Mouse (Mus musculus) brown adipose tissue, adult 24 weeks (tissue): ENCODE measurements around the gene Rbm47. TPM values are rescaled to one million over a fixed set of nuclear protein-coding genes. Genes with fewer than 3 reads are reported as not detected.

Experiments used
- H3K27ac ChIP-seq: fragments of 200-500 bp; replicated peaks from 2 replicates; pipeline ENCODE4 v1.5.1; 2012; ENCODE audit warnings: low read depth, mild to moderate bottlenecking, low read length
- H3K4me1 ChIP-seq: fragments of 200-500 bp; 2 replicates; pipeline ENCODE4 v1.6.1; 2012; ENCODE audit warnings: low read length, mixed read lengths; ENCODE audit not compliant: control insufficient read depth, insufficient read depth, insufficient read length
- H3K4me3 ChIP-seq: fragments of 200-500 bp; 2 replicates; pipeline ENCODE4 v1.5.1; 2012; ENCODE audit warnings: low read depth, mild to moderate bottlenecking, low read length, moderate library complexity; ENCODE audit not compliant: insufficient read depth
- polyA plus RNA-seq: library from polyadenylated mRNA; stranded (reverse); fragments of >200 nt; gene quantifications from 2 replicates; pipeline ENCODE4 v1.2.4, GENCODE M21; 2012; ENCODE audit not compliant: missing spikeins, insufficient read depth, insufficient read length

Rbm47 gene
- polyA plus RNA-seq, 1 experiment: 37.5 TPM

- Histone ChIP-seq H3K27ac (no peak overlapping the region), H3K4me1 (no peaks in the 10 kb centered on the region), H3K4me3 (no peak overlapping the region)
Observed at GRCm38 (mm10) chr5:66174160-66174837, 1.4 kb upstream of the Rbm47 start.

- Histone ChIP-seq H3K27ac (no peak overlapping the region), H3K4me3 (no peak overlapping the region), H3K4me1 (peaks cover 3% of the 10 kb centered on the region; the same call in 1 of the 2 replicates)
Observed at GRCm38 (mm10) chr5:66170591-66170990, 2.3 kb downstream of the Rbm47 start.

DNA sequence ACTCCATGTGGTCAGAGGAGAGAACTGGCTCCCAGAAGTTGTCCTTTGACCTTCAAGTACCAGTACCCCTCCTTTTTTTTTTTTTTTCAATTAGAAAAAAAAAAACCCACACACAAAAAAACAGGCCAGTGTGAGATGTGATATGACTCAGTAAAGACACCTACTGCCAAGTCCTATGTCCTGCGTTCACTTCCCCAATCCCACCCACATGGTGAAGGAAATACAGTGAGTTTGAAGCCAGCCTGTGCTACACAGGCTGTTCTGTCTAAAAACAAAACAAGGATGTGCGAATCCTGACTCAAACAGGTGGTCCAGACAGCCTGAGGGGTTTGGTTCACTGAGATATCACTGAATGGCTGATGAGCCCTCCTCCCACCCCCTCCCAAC lies 3.8 kb downstream of the Rbm47 start:
- Histone ChIP-seq H3K4me3 (no peak overlapping the region), H3K27ac (no peak overlapping the region), H3K4me1 (peaks cover 3% of the 10 kb centered on the region; the same call in 1 of the 2 replicates)

- Histone ChIP-seq H3K4me1 (peaks cover 3% of the 10 kb centered on the region; the same call in 1 of the 2 replicates), H3K27ac (no peak overlapping the region), H3K4me3 (no peak overlapping the region)
Observed at GRCm38 (mm10) chr5:66168462-66169098, 4.3 kb downstream of the Rbm47 start.

DNA sequence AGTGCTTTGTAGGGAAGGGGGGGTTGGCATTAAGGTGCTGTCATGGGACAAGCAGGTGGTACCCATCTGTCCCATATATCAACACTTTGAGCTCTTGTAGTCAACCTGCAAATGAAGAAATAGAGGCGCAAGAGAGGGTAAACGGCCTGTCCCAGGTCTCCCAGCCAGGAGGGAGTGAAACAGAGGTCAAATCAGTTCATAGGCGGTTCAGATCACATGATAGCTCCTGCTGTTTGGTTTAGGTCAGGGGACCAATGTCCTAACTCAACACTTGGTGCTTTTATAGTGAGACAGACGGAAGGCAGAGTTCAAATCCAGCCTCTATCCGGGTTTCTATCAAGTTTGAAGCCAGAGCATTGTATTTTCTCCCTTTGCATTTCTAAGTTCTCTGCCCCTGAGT lies 6.0 kb downstream of the Rbm47 start:
- peaks cover 3% of the 10 kb centered on the region; the same call in 1 of the 2 replicates for H3K4me1 ChIP-seq
- H3K4me3 ChIP-seq: no peak overlapping the region
- no peak overlapping the region for H3K27ac ChIP-seq

- H3K4me1 ChIP-seq: peaks cover 3% of the 10 kb centered on the region; the same call in 1 of the 2 replicates
- no peak overlapping the region for H3K27ac ChIP-seq
- H3K4me3 ChIP-seq: no peak overlapping the region
Observed at GRCm38 (mm10) chr5:66166193-66166629, 6.7 kb downstream of the Rbm47 start.

GRCm38 (mm10) chr5:66165748-66166147 lies 7.2 kb downstream of the Rbm47 start:
- peaks cover 3% of the 10 kb centered on the region; the same call in 1 of the 2 replicates for H3K4me1 ChIP-seq
- no peak overlapping the region for H3K27ac ChIP-seq
- no peak overlapping the region for H3K4me3 ChIP-seq

GRCm38 (mm10) chr5:66156431-66156962 lies 16.4 kb downstream of the Rbm47 start:
- peak overlapping the region; percentile 59 for H3K27ac ChIP-seq
- H3K4me1 ChIP-seq: no peaks in the 10 kb centered on the region
- no peak overlapping the region for H3K4me3 ChIP-seq

GRCm38 (mm10) chr5:66154616-66155015 lies 18.3 kb downstream of the Rbm47 start:
- Histone ChIP-seq H3K4me3 (no peak overlapping the region), H3K4me1 (no peaks in the 10 kb centered on the region), H3K27ac (no peak overlapping the region)

DNA sequence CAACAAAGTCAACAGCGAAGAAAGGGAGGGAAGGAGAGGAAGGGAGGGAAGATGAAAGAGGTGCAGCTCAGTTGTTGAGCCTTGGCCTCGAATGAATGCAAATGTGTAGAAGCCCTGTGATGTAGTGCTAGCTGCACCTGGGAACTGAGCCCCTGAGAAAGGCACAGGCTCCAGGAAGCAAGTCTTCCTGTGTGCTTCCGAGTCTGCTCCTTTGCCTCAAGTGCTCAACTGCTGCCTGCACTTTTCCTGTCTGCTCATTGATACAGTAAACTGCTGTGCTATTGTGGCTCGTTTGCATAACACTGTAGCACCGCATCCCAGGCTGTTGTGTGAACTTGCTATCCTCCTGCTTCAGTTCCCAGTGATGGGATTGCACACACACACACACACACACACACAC lies 19.4 kb downstream of the Rbm47 start:
- Histone ChIP-seq H3K27ac (no peak overlapping the region), H3K4me3 (no peak overlapping the region), H3K4me1 (no peaks in the 10 kb centered on the region)

GRCm38 (mm10) chr5:66151301-66152188 lies 21.4 kb downstream of the Rbm47 start:
- Histone ChIP-seq H3K27ac (peak overlapping the region; percentile 94), H3K4me1 (no peaks in the 10 kb centered on the region)

GRCm38 (mm10) chr5:66150706-66151300 lies 22.1 kb downstream of the Rbm47 start:
- H3K27ac ChIP-seq: peak overlapping the region; percentile 94

More at GRCm38 (mm10) chr5:66151301-66152188, 21.4 kb downstream of the Rbm47 start:
- peak overlapping the region; percentile 78 for H3K4me3 ChIP-seq

DNA sequence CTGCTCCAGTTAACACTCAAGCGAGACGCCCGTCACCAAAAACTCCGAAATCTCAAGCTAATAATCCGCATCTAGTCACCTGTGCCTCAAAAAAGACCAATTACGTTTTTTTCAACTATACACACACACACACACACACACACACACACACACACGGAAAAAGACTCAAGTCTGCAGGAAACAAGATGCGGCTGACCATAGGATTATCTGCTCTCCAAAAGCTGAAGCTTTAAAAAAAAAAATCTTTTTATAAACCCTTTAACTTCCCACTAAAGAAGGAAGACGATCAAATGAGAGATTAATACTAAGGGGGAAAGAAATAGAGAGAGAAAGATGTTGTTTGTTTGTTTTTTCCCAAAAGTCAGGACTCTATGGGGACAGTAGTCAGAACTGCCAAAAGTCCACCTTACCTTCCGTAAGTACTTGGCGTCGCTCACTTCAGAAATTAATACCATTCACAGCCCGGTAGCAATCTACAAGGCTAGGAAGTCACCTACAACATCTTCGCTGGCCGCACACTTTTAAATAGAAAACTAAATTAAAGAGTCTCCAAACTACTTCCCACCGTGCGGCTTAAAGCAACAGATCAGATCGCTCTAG lies 22.7 kb downstream of the Rbm47 start:
- Histone ChIP-seq H3K4me3 (peak overlapping the region; percentile 78), H3K4me1 (no peaks in the 10 kb centered on the region), H3K27ac (peak overlapping the region; percentile 94)

More at GRCm38 (mm10) chr5:66150706-66151300, 22.1 kb downstream of the Rbm47 start:
- peak overlapping the region; percentile 78 for H3K4me3 ChIP-seq
- H3K4me1 ChIP-seq: no peaks in the 10 kb centered on the region

- Histone ChIP-seq H3K4me1 (no peaks in the 10 kb centered on the region), H3K4me3 (peak overlapping the region; percentile 78), H3K27ac (peak overlapping the region; percentile 84)
Observed at GRCm38 (mm10) chr5:66149571-66149970, 23.3 kb downstream of the Rbm47 start.
